Mouse (Mus musculus): ENCODE measurements around the gene Taf6l. TPM values are rescaled to one million over a fixed set of nuclear protein-coding genes. Genes with fewer than 3 reads are reported as not detected.
A peak's percentile ranks its signal among the peaks of the same experiment; 100 is the strongest.
"Not testable (repeated sequence)": the region's sequence is repeated elsewhere in the genome, so short reads cannot be mapped to it uniquely, and the experiment has no call there.

Taf6l gene
- polyA plus RNA-seq, 1 experiment from 2014 or later, result 41.8 TPM

- H3K4me3 ChIP-seq (replicated peaks), result peak within 1 kb of the TSS; percentile 89
- WGBS, result under 1% methylated on average over 32 of the region's 32 CpGs
- no peaks in the 10 kb centered on the region for H3K27me3 ChIP-seq
- H3K9ac ChIP-seq (replicated peaks), result peak within 1 kb of the TSS; percentile 79
- H3K36me3 ChIP-seq, result peaks cover 33% of the 10 kb centered on the region
- H3K27ac ChIP-seq, result peak within 1 kb of the TSS; percentile 66
- no peaks in the 10 kb centered on the region for H3K9me3 ChIP-seq
- H3K4me1 ChIP-seq (replicated peaks), result peaks cover 8% of the 10 kb centered on the region
- peak; percentile 89 for ATAC-seq (ENCODE audit: insufficient number of reproducible peaks, insufficient read depth, low FRiP score, low TSS enrichment, low read depth)
- H3K4me2 ChIP-seq, result peak within 1 kb of the TSS; percentile 84
These were observed 50.6 kb downstream of the Taf6l start, which contains the start of gene Wdr74 for GRCm38 (mm10) chr19:8735389-8736159. TSS of gene Wdr74 (plus strand) at chr19:8735827.

DNA sequence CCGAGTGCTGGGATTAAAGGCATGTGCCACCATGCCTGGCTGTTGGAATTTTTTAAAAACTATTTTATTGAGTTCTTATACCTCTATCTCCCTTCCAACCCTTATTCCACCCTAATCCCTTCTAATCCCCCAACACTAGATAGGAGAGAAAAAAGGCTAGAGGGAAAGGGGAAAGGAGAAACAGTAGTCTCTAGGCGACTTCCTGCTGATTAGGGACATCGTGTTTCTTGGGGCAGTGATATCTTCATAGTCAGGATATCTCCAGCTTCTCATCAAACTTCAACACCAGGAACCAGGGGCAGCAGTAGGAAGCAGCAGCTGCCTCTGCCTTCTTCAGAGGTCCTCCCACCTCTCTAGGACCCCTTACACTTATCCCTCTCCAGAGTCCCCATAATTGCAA, 51.9 kb downstream of the Taf6l start:
- WGBS, result 72% methylated on average over 3 of the region's 3 CpGs
- Histone ChIP-seq H3K4me2 (no peak overlapping the region), H3K27ac (no peak overlapping the region), H3K4me3 (replicated peaks) (no peak overlapping the region), H3K36me3 (peaks cover 20% of the 10 kb centered on the region), H3K9ac (replicated peaks) (no peak overlapping the region), H3K9me3 (no peaks in the 10 kb centered on the region), H3K27me3 (no peaks in the 10 kb centered on the region), H3K4me1 (replicated peaks) (peaks cover 2% of the 10 kb centered on the region; the same call in 1 of the 2 replicates)
- no peak for ATAC-seq (ENCODE audit: insufficient number of reproducible peaks, insufficient read depth, low FRiP score, low TSS enrichment, low read depth)

DNA sequence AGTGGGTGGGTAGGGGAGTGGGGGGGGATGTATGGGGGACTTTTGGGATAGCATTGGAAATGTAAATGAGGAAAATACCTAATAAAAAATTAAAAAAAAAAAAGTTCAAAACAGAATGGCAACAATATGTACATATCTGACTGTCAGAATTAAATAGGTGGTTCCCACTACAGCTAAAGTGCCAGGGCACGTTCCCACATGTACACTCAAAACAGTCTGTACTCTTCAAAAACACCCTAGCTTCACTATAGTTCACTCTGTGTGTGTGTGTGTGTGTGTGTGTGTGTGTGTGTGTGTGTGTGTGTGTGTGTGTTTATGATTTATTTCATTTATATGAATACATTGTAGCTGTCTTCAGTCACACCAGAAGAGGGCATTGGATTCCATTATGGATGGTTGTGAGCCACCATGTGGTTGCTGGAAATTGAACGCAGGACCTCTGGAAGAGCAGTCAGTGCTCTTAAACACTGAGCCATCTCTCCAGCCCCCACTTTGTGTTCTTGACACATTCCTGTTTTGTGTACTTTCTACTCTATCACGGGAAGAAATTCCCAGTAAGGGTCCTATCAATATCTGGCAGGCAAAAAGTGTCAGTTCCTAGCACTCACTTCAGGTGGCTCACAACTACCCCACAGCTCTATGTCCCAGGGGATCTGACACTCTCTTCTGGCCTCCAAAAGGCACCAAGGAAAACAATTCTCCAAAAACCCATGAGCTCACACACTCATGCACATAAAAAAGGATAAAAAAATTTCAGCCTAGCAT, 57.7 kb downstream of the Taf6l start:
- ATAC-seq (ENCODE audit: insufficient number of reproducible peaks, insufficient read depth, low FRiP score, low TSS enrichment, low read depth); H3K9ac ChIP-seq (replicated peaks); H3K4me3 ChIP-seq (replicated peaks); H3K27ac ChIP-seq; H3K27me3 ChIP-seq; H3K4me2 ChIP-seq; H3K9me3 ChIP-seq: not testable (repeated sequence)
- H3K36me3 ChIP-seq, result peaks cover 32% of the 10 kb centered on the region
- WGBS, result 50% methylated on average over 3 of the region's 3 CpGs
- peaks cover 12% of the 10 kb centered on the region for H3K4me1 ChIP-seq (replicated peaks)

DNA sequence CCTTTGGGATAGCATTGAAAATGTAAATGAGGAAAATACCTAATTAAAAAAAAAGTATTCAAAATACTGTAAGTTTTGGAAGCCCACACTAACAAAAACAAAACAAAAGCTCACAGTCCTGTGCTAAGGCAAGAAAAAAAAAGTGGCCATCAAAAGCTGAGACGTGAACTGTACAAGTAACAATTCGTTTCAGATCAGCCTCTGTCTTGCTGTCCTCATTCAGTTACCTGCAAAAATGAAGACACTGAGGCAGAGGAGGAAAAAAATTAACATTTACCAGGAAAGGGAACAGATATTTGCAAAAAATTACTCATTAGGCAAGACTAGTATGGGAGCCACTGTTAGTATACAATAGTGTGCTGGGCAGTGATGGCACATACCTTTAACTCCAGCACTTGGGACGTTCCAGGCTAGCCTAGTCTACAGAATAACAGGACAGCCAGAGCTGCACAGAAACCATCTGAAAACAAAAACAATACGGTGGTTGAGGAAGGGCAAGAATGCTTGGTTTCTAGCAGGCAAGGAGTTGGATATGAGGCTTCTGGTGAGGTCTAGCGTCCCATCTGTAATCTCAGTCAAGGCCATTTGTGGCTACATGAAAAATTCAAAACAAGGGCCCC, 58.6 kb downstream of the Taf6l start:
- 28% methylated on average over 5 of the region's 5 CpGs for whole genome bisulfite sequencing
- no peaks in the 10 kb centered on the region for H3K9me3 ChIP-seq
- no peak overlapping the region for H3K9ac ChIP-seq (replicated peaks)
- ATAC-seq (ENCODE audit: insufficient number of reproducible peaks, insufficient read depth, low FRiP score, low TSS enrichment, low read depth), result no peak
- peaks cover 12% of the 10 kb centered on the region for H3K4me1 ChIP-seq (replicated peaks)
- H3K4me3 ChIP-seq (replicated peaks), result no peak overlapping the region
- no peak overlapping the region for H3K4me2 ChIP-seq
- no peaks in the 10 kb centered on the region for H3K27me3 ChIP-seq
- H3K27ac ChIP-seq, result 0 out of 2 replicates have a peak overlapping the region, but pooled peaks have one; percentile 23
- H3K36me3 ChIP-seq, result peaks cover 32% of the 10 kb centered on the region

DNA sequence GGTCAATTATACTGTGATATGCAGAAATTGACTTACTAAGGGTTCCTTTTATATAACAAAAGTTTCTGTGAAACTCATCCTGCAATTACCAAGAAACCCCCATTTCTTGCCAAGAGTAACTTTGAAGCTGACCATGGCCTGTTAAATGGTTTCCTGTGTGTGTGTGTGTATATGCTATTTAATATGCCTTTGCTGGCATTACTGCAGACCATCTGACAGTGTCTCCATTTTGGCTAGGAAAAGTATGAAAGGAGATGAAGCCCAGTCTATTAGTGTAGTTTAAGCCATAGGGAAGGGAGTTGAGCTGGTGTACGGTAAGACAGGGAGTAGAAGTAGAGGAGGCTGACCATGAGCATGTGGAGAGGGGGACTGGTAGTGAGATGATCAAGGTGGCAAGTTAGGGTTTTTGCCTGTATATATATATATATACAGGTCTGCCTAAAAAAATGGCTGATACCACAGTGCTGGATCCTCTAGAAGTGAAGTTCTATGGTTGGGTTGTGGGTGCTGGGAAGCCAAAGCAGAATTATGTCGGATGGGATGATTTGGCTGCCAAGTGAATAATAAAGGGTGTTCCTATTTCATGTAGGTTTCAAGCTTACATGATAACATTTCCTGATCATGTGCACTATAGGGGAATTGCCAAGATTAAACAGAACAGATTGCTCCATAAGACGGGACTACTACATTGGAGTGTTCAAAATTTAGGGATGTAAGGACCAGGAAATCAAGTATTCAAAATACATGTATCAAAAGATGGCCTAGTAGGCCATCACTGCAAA, 59.4 kb downstream of the Taf6l start:
- Histone ChIP-seq H3K27ac (no peak overlapping the region), H3K9ac (replicated peaks) (no peak overlapping the region), H3K4me1 (replicated peaks) (peaks cover 17% of the 10 kb centered on the region), H3K27me3 (no peaks in the 10 kb centered on the region), H3K9me3 (no peaks in the 10 kb centered on the region), H3K36me3 (peaks cover 32% of the 10 kb centered on the region), H3K4me3 (replicated peaks) (no peak overlapping the region), H3K4me2 (no peak overlapping the region)
- no peak for ATAC-seq (ENCODE audit: insufficient number of reproducible peaks, insufficient read depth, low FRiP score, low TSS enrichment, low read depth)
- 19% methylated on average over 3 of the region's 3 CpGs for WGBS

DNA sequence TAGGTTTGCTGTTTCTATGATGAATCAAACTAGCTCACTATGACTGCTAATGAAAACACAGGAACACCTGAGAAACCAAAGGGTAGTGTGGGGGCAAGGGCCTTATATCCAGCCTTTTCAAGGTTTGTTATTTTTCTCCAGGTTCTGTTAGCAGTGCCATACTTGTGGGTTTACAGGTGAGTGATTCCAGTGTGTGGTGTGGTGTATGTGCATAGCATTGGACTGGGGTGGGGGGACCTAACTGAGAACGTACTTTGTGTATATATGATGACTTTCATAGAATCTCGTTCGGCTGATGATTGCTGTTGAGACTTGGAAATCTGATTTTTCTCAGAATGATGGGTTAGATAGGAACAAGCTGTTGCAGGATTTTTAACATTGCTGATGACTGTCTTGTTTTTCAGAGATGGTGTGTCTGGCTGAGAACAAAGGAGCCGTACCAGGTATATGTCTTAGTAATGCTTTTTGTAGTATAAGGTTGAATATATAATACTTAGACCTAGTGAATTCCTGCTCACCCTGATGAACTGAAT, 61.1 kb downstream of the Taf6l start:
- H3K4me1 ChIP-seq (replicated peaks), result peaks cover 22% of the 10 kb centered on the region

More for the DNA sequence above, 61.1 kb downstream of the Taf6l start:
- no peak for ATAC-seq (ENCODE audit: insufficient number of reproducible peaks, insufficient read depth, low FRiP score, low TSS enrichment, low read depth)
- H3K27me3 ChIP-seq, result no peaks in the 10 kb centered on the region
- WGBS, result 54% methylated on average over 4 of the region's 4 CpGs
- no peaks in the 10 kb centered on the region for H3K9me3 ChIP-seq
- H3K36me3 ChIP-seq, result peaks cover 32% of the 10 kb centered on the region
- peak overlapping the region; percentile 98 for H3K9ac ChIP-seq (replicated peaks)
- H3K27ac ChIP-seq, result peak overlapping the region; percentile 98; the same call in 1 of the 2 replicates
- H3K4me2 ChIP-seq, result peak overlapping the region; percentile 86
- peak overlapping the region; percentile 74 for H3K4me3 ChIP-seq (replicated peaks)

Small RNA genes lying within 50 kb of the gene (microRNA-seq; reads per million reads assigned to microRNA genes)
- gene Mir6992, result 1.2 reads per million

Other genes with a start within 250 kb of the Taf6l start
- gene Slc22a8, start 195.2 kb downstream of the Taf6l start, polyA plus RNA-seq (2016; fragmentation: Nextera tagmentation; extraction: Ambion mirVana), result 0.26 TPM in 1 of 2 replicates, not detected in the other
- gene Slc22a6, start 168.4 kb downstream of the Taf6l start, polyA plus RNA-seq (2016; fragmentation: Nextera tagmentation; extraction: Ambion mirVana), result not detected in 2 replicates
- gene Chrm1, start 122.6 kb downstream of the Taf6l start, polyA plus RNA-seq (2016; fragmentation: Nextera tagmentation; extraction: Ambion mirVana), result 0.41 and 0.47 TPM in 2 replicates
- gene Slc3a2, start 63.0 kb downstream of the Taf6l start, polyA plus RNA-seq (2016; fragmentation: Nextera tagmentation; extraction: Ambion mirVana), result 114 and 115 TPM in 2 replicates
- 92.4 and 96.6 TPM in 2 replicates for gene Wdr74, start 50.6 kb downstream of the Taf6l start, polyA plus RNA-seq (2016; fragmentation: Nextera tagmentation; extraction: Ambion mirVana)
- gene 1700092M07Rik, start 45.7 kb downstream of the Taf6l start, polyA plus RNA-seq (2016; fragmentation: Nextera tagmentation; extraction: Ambion mirVana), result 2.7 and 3.5 TPM in 2 replicates
- gene Stx5a, start 45.0 kb downstream of the Taf6l start, polyA plus RNA-seq (2016; fragmentation: Nextera tagmentation; extraction: Ambion mirVana), result 168 and 169 TPM in 2 replicates
- 219 and 237 TPM in 2 replicates for gene Nxf1, start 29.3 kb downstream of the Taf6l start, polyA plus RNA-seq (2016; fragmentation: Nextera tagmentation; extraction: Ambion mirVana)
- 206 and 215 TPM in 2 replicates for gene Tmem223, start 15.4 kb downstream of the Taf6l start, polyA plus RNA-seq (2016; fragmentation: Nextera tagmentation; extraction: Ambion mirVana)
- 50.2 and 51.5 TPM in 2 replicates for gene Tmem179b, start 11.9 kb downstream of the Taf6l start, polyA plus RNA-seq (2016; fragmentation: Nextera tagmentation; extraction: Ambion mirVana)
- 174 and 189 TPM in 2 replicates for gene Polr2g, start 12.2 kb upstream of the Taf6l start, polyA plus RNA-seq (2016; fragmentation: Nextera tagmentation; extraction: Ambion mirVana)
- 6.1 and 6.2 TPM in 2 replicates for gene Zbtb3, start 16.1 kb upstream of the Taf6l start, polyA plus RNA-seq (2016; fragmentation: Nextera tagmentation; extraction: Ambion mirVana)
- 70.3 and 77.2 TPM in 2 replicates for gene Ttc9c, start 32.9 kb upstream of the Taf6l start, polyA plus RNA-seq (2016; fragmentation: Nextera tagmentation; extraction: Ambion mirVana)
- 6.0 and 6.7 TPM in 2 replicates for gene Hnrnpul2, start 33.6 kb upstream of the Taf6l start, polyA plus RNA-seq (2016; fragmentation: Nextera tagmentation; extraction: Ambion mirVana)
- not detected in 2 replicates for gene AC129217.1, start 43.4 kb upstream of the Taf6l start, polyA plus RNA-seq (2016; fragmentation: Nextera tagmentation; extraction: Ambion mirVana)
- 43.1 and 43.2 TPM in 2 replicates for gene Bscl2, start 51.0 kb upstream of the Taf6l start, polyA plus RNA-seq (2016; fragmentation: Nextera tagmentation; extraction: Ambion mirVana)
- 10.7 and 12.0 TPM in 2 replicates for gene Gng3, start 52.8 kb upstream of the Taf6l start, polyA plus RNA-seq (2016; fragmentation: Nextera tagmentation; extraction: Ambion mirVana)
- gene Lrrn4cl, start 64.4 kb upstream of the Taf6l start, polyA plus RNA-seq (2016; fragmentation: Nextera tagmentation; extraction: Ambion mirVana), result 0.24 and 0.58 TPM in 2 replicates
- gene Ubxn1, start 85.1 kb upstream of the Taf6l start, polyA plus RNA-seq (2016; fragmentation: Nextera tagmentation; extraction: Ambion mirVana), result 184 and 185 TPM in 2 replicates
- gene Uqcc3, start 94.5 kb upstream of the Taf6l start, polyA plus RNA-seq (2016; fragmentation: Nextera tagmentation; extraction: Ambion mirVana), result 64.0 and 66.0 TPM in 2 replicates
- gene Lbhd1, start 97.3 kb upstream of the Taf6l start, polyA plus RNA-seq (2016; fragmentation: Nextera tagmentation; extraction: Ambion mirVana), result 82.5 and 112 TPM in 2 replicates
- gene Gm49403, start 97.5 kb upstream of the Taf6l start, polyA plus RNA-seq (2016; fragmentation: Nextera tagmentation; extraction: Ambion mirVana), result not detected in 2 replicates
- gene 1810009A15Rik, start 102.4 kb upstream of the Taf6l start, polyA plus RNA-seq (2016; fragmentation: Nextera tagmentation; extraction: Ambion mirVana), result 112 and 114 TPM in 2 replicates
- gene Gm49416, start 102.5 kb upstream of the Taf6l start, polyA plus RNA-seq (2016; fragmentation: Nextera tagmentation; extraction: Ambion mirVana), result not detected in 2 replicates
- gene Ints5, start 106.6 kb upstream of the Taf6l start, polyA plus RNA-seq (2016; fragmentation: Nextera tagmentation; extraction: Ambion mirVana), result 48.9 and 51.3 TPM in 2 replicates
- 116 and 117 TPM in 2 replicates for gene Ganab, start 111.7 kb upstream of the Taf6l start, polyA plus RNA-seq (2016; fragmentation: Nextera tagmentation; extraction: Ambion mirVana)
- gene B3gat3, start 134.0 kb upstream of the Taf6l start, polyA plus RNA-seq (2016; fragmentation: Nextera tagmentation; extraction: Ambion mirVana), result 53.5 and 53.6 TPM in 2 replicates
- gene Rom1, start 142.9 kb upstream of the Taf6l start, polyA plus RNA-seq (2016; fragmentation: Nextera tagmentation; extraction: Ambion mirVana), result 2.4 and 2.6 TPM in 2 replicates
- 34.6 and 34.9 TPM in 2 replicates for gene Eml3, start 143.1 kb upstream of the Taf6l start, polyA plus RNA-seq (2016; fragmentation: Nextera tagmentation; extraction: Ambion mirVana)
- 227 and 231 TPM in 2 replicates for gene Mta2, start 155.5 kb upstream of the Taf6l start, polyA plus RNA-seq (2016; fragmentation: Nextera tagmentation; extraction: Ambion mirVana)
- gene Tut1, start 167.4 kb upstream of the Taf6l start, polyA plus RNA-seq (2016; fragmentation: Nextera tagmentation; extraction: Ambion mirVana), result 37.9 and 39.7 TPM in 2 replicates
- gene Eef1g, start 180.6 kb upstream of the Taf6l start, polyA plus RNA-seq (2016; fragmentation: Nextera tagmentation; extraction: Ambion mirVana), result 472 and 476 TPM in 2 replicates
- 20.5 and 24.1 TPM in 2 replicates for gene Ahnak, start 202.9 kb upstream of the Taf6l start, polyA plus RNA-seq (2016; fragmentation: Nextera tagmentation; extraction: Ambion mirVana)

All from limb, embryonic 12.5 days (tissue).